Mouse (Mus musculus) MN1 (cell line): ENCODE measurements around the gene 4933425L06Rik.

Experiments used
- DNase-seq: peaks from one replicate; pipeline ENCODE4 v3.0.0-alpha.2; 2016; ENCODE audit warnings: low spot score

Gene 4933425L06Rik

DNA sequence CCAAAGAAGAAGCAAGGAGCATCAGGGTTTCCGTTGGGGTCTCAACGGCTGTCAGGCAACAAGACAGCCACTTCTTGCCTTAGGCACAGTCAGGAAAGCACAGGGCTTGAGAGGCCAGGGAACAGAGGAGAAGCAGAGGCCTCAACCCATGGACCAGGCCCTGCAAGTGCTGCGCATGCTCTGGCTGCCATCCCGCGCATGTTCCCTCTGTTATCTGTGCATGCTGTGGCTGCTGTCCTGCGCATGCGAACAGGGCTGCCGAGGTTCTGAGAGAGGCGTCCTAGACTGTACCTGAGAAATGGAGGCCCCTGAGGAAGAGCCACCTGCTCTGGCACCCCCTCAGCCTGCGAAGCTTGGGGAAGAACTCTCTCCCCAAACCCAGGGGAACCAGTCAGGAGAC lies at the start of gene 4933425L06Rik:
Gene 4933425L06Rik (plus strand): TSS at position 261 of the 400 bp plus-strand sequence.
- no peak for DNase-seq

DNA sequence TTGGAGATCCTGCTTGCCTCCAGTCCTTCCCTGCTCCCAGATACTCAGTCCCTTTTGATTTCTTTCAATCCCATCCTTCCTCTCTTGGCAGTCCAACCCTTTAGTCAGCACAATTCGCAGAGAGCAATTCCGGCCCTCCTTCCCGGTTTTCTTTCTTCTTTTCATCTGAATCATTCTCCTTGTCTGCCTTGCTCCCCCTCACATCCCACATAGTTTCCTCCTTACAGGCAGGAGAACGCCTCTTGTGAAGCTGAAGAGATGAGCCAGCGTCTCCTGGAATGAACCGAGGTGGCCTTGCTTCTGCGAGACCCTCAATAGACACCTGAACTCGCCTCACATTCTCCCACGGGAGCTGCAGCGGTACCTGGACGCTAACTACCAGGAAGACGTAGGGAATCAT lies 44.1 kb upstream of the 4933425L06Rik start:
- no peak for DNase-seq

DNA sequence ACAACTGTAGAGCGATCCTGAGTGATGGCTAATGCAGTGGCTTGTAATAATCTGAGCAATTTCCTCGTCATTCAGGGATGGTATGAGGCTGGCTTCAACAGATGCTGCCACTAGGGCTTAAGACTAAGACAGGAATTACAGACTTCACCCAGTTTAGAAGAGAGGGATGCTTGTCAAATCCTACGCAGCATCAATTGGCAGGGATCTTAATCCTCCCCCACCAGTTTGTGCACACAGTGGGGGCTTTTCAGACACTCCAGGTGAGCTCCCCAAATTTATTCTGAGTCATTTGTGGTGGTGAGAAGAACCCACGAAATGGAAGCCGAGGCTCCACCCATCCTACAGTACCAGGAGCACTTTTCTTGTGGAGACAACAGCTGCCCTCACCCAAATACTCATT lies 43.6 kb upstream of the 4933425L06Rik start:
- no peak for DNase-seq

DNA sequence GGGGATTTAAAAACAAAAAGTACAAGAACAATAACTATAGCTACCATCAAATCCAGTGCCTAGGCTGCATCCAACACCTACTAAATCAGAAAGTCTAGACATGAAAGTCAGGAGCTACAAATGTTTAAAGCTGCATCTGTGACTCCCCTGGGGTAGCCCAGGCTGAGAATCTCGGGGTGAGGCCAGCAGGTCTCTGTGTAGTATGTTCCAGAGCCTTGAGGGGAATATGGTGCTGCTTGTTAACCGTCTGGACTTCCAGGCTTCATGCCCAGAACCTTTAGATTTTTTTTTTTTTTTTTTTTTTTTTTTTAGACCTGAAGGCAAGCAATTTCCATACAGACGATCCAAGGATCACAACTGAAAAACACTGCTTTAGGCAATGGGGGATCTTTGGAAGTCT lies 38.0 kb upstream of the 4933425L06Rik start:
- no peak for DNase-seq

DNA sequence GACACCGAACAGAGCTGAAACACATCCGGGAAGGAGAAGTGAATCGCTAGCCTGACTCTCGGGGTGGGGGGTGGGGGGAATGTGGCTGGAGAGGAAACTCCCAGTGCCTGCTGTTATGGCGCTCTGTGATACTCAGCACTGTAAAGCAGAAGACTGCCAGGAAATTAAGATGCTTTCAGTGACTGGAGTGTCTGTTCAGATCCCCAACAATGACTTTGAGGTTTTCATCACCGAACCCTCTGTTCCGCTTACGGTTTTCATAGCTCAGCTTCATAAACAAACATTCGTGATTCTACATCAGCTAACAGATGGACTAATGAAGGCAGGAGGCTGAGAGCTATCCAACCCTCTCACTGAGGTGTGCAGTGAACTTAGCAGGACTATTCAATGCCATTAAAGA lies 34.5 kb upstream of the 4933425L06Rik start:
- DNase-seq: no peak

DNA sequence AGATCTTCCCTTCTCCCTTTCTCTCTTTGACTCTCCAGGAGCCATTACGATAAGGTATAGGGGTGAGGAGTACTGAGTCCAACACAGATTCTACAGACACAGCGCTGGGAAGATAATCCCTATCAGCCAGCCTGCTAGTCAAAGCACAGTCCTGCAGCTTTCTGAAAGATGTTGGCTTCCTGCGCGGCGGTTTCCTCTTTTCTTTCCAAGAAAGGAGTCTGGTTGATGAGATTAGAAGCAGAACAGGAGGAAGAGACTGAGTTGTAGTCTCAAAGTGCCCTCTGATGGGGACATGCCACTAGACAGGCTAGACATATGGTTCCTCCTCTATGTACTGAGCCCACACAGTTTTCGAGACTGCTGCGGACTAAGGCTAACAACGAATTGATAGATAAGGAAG lies 33.3 kb upstream of the 4933425L06Rik start:
- no peak for DNase-seq

DNA sequence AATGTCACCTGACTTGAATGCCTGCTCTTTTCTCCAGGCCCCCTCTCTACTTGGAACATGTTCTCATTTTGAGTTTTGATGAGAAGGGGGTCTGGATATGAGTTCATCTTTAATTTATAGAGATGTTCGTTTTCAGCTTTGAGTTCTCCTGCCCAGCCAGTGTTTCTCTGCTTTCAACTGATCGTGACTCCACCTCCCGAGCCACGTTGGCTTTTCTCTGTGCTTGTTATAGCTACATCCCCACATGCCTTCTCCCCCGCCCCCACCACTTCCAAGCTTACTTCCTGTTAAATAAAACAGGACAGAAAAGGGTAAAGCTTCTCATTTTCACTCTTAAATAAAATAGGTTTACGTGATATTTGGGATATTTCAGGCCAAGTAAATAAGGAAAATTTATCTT lies 30.5 kb upstream of the 4933425L06Rik start:
- no peak for DNase-seq

DNA sequence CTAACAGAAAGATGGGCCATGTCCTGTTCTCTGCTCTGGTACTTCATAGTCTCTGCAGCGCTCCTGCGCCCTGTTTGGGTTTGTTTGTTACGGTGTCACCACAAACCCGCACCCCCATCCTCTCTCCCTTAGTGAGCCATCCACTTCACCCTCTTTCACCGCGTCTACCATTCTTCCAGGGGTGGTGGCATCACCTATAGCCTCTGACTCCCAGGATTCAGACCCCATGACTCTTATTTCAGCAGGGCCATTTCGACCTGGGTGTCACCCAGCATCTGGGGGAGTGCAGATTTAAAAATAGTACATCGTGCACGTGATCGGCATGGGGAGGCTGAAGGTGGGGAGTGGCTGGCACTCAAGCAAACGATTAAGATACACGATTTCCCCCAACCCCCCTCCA lies 28.3 kb upstream of the 4933425L06Rik start:
- DNase-seq: no peak

DNA sequence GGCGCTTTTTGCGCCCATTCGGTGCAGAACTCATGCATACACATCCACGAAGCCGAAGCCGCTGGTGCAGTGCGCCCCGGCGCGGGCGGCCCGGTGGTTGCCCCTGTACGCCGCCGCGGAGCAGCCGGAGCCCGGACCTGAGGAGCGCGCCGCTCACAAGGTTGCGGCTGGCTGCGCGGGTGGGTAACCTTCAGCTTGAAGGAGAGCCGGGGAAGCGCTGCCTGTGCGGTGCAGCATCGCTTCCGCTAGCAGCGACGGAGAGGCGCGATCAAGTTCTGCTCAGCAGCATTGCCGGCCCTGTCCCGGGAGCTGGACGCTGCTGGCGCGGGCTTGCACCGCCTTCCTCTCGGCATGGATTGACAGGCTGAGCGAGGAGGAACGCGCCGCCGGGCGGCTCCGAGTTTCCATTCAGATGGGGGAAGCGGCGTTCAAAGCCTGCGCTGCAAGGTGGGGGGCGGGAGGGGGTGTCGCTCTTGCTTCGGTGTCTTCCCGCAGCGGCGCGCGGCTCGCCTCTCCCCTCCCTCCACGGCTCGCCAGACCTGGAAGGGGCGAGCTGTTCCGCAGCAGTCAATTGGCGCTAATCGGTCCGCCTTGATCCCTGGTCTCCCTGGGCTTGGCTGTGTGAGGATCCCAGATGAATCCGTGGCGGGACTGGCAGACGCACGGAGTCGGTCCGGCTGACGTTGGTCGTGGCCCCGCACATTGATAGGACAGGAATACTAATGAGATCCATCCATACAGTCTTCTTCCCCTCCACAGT lies 27.6 kb upstream of the 4933425L06Rik start, which contains the start of gene Rgs7bp:
Gene Rgs7bp (minus strand): TSS at position 750 of the 760 bp plus-strand sequence.
- no peak for DNase-seq

DNA sequence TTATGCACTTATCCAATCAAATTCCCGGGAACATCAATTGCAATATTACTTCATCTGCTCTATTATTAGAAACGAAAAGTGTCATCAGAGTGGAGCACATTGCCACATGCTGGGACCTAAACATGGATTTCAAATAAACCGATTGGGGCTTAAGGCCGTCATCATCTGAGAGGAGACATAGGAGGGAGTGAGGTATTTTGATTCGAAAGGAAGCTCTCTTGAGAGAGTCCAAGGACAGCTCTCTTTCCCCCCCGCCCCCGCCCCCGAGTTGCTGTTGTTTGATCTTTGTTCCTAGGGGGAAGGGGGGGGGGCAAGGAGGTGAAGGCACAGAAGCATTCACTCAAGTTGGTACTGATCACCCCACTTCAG lies 27.0 kb upstream of the 4933425L06Rik start:
- DNase-seq: no peak

DNA sequence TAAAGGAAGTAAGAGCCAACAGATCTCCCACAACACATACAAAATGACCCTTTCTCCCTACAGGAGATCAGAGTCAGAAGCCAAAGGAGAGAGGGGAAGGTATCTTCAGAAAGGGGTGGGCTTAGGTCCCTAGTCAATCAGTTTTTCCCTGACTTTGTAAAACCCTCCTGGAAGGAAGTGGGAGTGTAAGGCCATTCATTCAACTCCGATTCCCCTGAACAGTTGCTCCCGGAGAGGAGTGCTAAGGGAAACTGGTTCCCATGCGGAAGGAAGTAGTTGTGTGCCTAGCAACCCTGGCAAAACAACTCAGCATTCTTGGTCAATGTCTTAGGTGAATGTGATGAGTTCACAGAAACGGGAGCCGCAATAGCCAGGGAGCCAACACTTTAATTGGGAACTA lies 26.5 kb upstream of the 4933425L06Rik start:
- no peak for DNase-seq

DNA sequence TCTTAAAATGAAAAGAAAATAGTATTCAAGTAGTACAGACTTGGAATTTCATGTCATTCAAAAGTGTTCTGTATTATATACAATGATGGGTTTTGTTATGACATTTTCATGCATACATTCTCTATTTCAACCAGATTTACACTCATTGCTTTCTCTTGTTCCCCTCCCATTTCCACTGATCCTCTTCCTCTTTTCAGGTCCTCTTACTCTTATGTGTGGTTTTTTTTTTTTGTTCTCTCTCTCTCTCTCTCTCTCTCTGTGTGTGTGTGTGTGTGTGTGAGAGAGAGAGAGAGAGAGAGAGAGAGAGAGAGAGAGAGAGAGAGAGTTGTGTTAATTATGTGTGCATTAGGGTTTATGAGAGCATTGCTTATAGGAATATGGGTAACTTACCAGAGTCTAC lies 15.8 kb upstream of the 4933425L06Rik start:
- DNase-seq: no peak

DNA sequence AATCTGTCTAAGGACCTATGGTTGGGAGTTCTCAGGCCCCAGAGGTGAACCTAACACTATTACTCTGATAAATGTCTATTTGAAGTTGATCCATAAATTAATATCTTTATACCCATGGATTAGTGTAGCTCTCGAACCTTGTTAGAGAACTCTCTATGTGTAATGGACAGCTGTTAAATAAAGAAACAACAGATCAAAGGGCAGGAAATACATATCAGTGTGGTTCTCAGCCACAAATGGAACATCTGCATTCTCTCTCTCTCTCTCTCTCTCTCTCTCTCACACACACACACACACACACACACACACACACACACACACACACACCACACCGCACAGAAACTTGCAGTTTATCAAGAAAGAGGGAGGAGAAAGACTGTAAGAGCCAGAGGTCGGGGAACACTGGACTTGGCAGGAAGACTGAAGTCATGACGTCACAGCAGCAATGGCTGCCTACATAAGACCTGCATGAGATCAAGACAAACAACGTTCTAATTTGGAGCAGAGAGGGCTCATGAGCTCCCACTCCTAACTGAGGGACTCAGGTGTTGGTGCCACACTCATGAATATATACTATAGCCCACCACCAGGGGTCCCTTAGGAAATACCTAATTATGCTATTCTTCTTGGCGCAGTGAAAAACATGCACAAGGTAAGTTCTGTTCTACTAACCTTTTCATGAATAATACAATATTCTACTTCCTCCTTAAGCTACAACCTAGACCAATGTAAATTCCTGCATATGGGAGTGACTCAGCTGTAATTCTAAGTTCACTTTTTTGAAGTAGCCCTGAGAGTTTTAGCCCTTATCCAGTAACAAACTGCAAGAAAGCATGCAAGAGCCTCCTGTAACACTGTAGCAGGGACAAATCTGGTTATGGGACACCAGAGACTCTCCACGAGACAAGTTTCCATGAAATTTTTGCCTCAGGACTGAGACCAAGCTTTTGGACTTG lies 14.8 kb upstream of the 4933425L06Rik start:
- DNase-seq: no peak

DNA sequence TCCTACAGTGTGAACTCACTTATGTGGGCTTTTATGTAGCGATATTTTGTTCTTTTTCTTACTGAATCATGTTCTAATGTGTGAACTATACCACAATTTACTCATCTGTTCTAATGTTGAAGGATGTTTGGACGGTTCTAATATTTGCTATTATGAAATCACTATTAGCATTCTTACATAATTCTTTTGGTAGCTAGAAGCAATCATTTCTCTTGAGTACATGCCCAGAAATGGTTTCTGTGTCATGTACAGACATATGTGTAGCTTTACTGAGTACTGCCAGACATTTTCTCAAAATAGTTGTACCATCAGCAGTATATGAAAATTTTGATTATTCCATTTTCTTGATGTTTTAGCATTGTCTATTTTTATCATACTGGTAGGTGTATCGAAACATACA lies 7.4 kb downstream of the 4933425L06Rik start:
- no peak for DNase-seq

DNA sequence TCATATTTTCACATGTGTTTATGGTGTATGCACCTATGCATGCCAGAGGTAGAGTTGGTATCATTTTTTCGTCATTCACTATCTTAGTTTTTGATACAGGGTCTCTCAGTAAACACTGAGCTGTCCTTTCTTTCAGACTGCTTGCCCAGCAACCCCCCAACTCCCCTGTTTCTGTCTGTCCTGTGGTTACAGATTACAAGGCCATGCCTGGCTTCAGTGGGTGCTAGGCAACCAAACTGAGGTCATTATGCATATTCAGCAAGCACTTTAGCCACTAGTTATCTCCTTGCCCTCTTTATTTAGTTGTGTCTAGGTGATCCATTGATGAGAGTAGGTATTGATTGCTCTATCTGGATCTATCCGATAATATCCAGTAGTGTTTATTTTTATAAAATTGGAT lies 14.4 kb downstream of the 4933425L06Rik start:
- DNase-seq: no peak

DNA sequence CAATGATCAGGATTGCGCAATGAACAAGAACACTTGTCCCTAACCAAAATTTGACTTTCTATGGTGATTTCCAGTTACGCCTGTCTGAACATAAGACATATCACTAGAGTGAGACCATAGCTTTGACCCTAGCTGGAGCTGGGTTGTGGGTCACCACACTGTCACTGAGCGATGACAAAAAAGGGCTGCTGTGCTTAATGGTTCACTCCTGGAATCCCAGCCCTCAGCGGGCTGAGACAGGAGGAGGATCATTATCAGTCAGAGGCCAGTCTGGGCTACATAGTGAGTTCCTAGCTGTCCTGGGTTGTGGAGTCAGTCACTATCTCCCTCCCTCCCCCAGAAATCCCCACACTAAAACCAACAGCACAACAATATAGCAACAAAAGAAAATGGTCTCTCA lies 18.8 kb downstream of the 4933425L06Rik start:
- no peak for DNase-seq

DNA sequence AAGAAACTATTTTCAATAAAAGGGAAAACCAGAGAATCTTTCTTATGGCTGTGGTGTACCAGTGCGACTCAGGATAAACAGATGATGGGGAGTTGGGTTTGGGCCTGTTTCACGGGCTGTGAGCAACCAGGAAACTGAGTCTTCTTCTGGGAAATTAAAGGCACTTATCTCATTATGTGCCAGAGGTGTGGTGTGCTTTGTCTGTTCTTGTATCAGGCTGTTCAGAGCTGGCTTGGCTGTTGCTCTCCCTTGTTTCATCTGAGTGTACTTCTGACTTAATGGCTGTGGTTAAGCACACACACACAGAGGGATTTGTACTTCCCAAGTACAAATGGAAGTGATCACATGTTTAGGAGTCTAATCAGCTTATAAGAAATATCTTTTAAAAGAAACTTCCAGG lies 22.5 kb downstream of the 4933425L06Rik start:
- DNase-seq: no peak

DNA sequence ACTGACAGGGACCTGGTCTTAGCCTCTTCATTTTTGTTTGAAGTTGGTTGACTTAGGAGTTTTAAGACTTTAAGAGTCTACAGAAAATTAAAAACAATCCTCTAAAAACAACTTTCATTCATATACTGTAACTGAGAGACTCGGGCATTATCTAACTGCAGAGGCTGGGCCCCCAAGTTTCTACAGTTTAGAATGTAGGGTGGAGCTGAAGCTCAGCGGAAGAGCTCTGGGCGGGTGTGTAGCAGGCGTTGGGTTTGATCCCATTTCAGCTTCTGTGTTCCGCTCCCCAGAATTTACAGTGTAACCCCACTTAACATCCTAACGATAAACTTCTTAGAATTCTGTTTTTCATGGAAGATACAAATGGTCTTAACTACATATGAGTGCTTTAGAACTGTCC lies 29.7 kb downstream of the 4933425L06Rik start:
- no peak for DNase-seq

DNA sequence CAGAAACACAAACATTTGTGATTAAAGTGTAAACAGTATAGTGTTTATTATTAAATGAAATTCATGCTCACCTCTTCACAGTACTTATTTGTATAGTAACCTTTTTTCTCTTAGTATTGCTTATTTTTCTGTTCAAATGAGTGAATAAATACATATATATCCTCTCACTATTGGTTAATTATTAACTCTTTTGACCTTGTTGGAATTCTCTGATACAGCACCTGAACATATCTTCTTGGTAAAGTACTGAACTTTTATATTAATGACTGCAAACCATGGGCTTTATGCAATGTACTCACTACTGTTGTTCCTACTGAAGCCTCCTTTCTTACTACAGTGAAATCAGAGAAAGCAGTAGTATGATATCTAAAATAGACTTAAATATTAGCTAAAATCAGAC lies 39.7 kb downstream of the 4933425L06Rik start:
- DNase-seq: no peak

DNA sequence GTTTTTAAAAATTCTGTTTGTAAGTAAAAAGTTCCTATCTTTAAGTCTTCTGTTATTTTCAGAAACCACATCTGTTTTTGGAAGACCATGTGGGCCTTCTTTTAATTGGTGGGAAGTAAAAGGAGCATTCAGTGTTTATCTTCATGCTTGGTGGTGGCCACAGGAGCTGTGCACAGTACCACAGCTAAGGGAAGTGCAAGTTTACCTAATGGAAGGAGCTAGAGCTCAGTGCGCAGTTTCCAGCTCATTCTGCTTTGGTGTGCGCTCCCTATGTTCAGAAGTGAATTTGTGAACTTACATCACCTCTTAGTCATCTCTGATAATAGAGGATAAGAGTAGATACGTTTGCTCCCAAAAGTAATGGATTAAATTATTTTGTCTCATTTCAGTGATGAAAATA lies 40.2 kb downstream of the 4933425L06Rik start:
- DNase-seq: no peak

DNA sequence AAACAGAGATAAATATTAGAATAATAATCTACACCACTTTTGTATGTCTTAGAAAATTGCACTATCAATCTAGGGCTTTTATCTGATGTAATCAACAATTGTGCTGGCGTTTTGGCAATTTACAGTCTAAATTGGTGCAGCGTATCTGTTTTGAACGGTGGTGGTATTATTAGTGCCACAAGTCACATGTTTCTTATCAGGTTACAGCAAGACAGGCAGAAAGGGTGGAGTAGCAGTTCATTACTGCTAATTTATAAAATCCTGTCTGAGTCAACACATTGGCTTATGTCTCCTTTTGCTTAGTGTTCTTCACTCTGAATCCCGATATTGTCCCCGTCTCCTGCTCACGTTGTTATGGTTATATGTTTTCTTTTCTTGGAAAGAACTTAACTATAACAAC lies 48.2 kb downstream of the 4933425L06Rik start:
- DNase-seq: no peak

DNA sequence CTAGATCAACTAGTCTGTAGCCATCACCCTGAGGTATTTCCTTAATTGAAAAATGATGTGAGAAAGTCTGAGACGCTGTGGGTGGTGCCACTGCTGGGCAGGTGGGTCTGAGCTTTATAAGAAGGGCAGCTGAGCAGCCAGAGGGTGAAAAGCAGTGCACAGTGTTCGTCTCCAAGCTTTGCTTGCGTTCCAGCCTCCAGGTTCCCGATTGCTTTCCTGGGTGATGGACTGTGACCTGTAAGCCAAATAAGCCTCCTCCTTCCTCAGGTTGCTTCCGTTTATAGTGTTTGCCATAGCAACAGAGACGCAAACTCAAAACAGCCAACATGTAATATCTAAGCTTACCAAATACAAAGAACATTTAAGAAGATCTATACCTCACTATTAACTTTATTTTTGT lies 50.4 kb downstream of the 4933425L06Rik start:
- DNase-seq: no peak

DNA sequence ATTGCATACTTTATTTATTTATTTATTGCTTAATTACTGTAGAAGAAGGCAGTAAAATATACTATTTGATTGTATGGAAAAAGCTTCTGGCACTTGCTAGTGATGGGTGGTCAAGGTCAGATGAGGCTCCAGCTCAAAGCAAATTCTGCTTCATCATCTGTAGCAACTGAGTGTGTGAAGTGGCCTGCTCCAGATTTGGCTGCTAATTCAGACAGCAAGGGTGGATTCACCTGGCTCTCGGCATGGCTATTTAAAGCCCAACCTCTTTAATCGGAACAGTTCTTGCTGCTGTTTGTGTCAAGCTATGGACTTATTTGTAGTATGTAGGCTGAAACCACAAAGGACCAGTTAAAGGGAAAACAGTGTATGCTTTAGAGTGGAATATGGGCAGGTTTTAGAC lies 50.9 kb downstream of the 4933425L06Rik start:
- no peak for DNase-seq
